Mouse (Mus musculus): ENCODE measurements around the gene Dppa3. TPM values are rescaled to one million over a fixed set of nuclear protein-coding genes. Genes with fewer than 3 reads are reported as not detected.
"Not testable (repeated sequence)": the region's sequence is repeated elsewhere in the genome, so short reads cannot be mapped to it uniquely, and the experiment has no call there.

The Dppa3 gene
- polyA plus RNA-seq, 1 experiment from 2014 or later, result not detected

DNA sequence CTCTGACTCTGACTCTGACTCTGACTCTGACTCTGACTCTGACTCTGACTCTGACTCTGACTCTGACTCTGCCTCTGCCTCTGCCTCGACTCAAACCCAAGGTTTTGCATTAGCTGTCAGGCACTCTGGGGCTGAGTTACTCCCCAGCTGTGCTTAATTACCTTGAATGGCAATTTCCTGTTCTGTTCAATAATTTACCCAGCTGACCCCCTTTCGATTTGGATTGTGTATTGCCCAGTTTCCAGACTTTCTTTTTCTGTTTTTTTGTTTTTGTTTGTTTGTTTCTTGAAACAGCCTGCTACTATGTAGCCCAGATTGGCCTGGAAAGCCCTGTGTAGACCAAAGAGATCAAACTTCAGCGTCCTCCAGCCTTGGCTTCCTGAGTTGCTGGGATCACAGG is 10.2 kb upstream of the Dppa3 start:
- H3K9me3 ChIP-seq, result no peaks in the 10 kb centered on the region
- H3K4me3 ChIP-seq, result no peak overlapping the region
- no peaks in the 10 kb centered on the region for H3K4me1 ChIP-seq
- WGBS, result 67% methylated on average over 3 of the region's 3 CpGs
- no peak overlapping the region for H3K27ac ChIP-seq
- H3K4me2 ChIP-seq, result no peak overlapping the region
- H3K27me3 ChIP-seq, result no peaks in the 10 kb centered on the region
- no peak for ATAC-seq (ENCODE audit: borderline replicate concordance, extremely low read depth, low FRiP score, low TSS enrichment)
- H3K36me3 ChIP-seq, result no peaks in the 10 kb centered on the region
- no peak overlapping the region for H3K9ac ChIP-seq

DNA sequence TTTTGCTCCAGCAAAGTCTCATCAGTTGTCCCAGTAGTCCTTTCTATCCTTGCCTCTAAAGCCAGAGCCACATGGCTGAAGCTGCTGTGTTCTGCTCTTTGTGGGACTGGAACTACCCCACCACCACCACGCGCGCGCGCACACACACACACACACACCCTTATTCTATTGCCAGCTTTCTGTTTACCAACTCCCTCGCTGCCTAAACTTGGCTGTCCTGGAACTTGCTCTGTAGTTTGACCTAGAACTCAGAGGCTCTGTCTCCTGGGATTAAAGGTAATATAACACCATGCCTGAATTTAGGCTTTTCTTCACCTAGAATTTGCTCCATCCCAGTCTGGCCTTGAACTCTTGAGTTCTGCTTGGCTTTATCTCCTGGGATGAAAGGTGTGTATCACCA is 5.1 kb upstream of the Dppa3 start:
- Histone ChIP-seq H3K9me3 (no peaks in the 10 kb centered on the region), H3K4me3 (no peak overlapping the region), H3K27ac (no peak overlapping the region), H3K9ac (no peak overlapping the region), H3K4me2 (no peak overlapping the region), H3K36me3 (no peaks in the 10 kb centered on the region), H3K4me1 (no peaks in the 10 kb centered on the region), H3K27me3 (no peaks in the 10 kb centered on the region)
- WGBS, result 87% methylated on average over 6 of the region's 6 CpGs
- no peak for ATAC-seq (ENCODE audit: borderline replicate concordance, extremely low read depth, low FRiP score, low TSS enrichment)

GRCm38 (mm10) chr6:122624480-122624879 is 1.7 kb upstream of the Dppa3 start:
- ATAC-seq (ENCODE audit: borderline replicate concordance, extremely low read depth, low FRiP score, low TSS enrichment), result no peak

DNA sequence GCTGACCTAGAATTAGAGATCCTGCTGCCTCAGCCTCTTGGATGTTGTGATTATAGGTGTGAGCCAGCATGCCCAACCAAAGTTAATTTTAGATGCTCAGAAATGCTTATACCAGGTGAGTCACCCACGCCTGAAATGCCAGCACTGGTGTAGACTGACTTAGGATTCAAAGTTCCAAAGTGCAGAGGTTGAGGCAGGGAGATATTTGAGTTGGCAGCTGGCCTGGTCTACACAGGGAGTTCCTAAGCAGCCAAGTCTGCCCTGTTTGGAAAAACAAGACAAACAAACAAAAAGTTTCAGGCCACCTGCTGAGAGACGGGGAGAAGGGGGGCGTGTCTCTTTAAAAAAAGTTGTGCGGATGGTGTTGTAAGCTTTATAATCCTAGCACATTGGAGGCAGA is 1.1 kb upstream of the Dppa3 start:
- H3K27me3 ChIP-seq, result peaks cover 6% of the 10 kb centered on the region; the same call in 1 of the 2 replicates
- H3K9me3 ChIP-seq, result no peaks in the 10 kb centered on the region
- H3K4me3 ChIP-seq, result no peak overlapping the region
- H3K36me3 ChIP-seq, result no peaks in the 10 kb centered on the region
- H3K4me2 ChIP-seq, result no peak overlapping the region
- no peak overlapping the region for H3K9ac ChIP-seq
- H3K4me1 ChIP-seq, result no peaks in the 10 kb centered on the region
- no peak overlapping the region for H3K27ac ChIP-seq
- no peak for ATAC-seq (ENCODE audit: borderline replicate concordance, extremely low read depth, low FRiP score, low TSS enrichment)
- WGBS, result 66% methylated on average over 4 of the region's 4 CpGs

More at GRCm38 (mm10) chr6:122624480-122624879, 1.7 kb upstream of the Dppa3 start:
- H3K4me3 ChIP-seq, result no peak overlapping the region
- H3K27ac ChIP-seq, result no peak overlapping the region
- no peaks in the 10 kb centered on the region for H3K4me1 ChIP-seq
- H3K9me3 ChIP-seq, result no peaks in the 10 kb centered on the region
- 50% methylated on average over 5 of the region's 5 CpGs for WGBS
- no peak overlapping the region for H3K9ac ChIP-seq
- no peaks in the 10 kb centered on the region for H3K36me3 ChIP-seq
- H3K4me2 ChIP-seq, result no peak overlapping the region
- H3K27me3 ChIP-seq, result peaks cover 6% of the 10 kb centered on the region; the same call in 1 of the 2 replicates

DNA sequence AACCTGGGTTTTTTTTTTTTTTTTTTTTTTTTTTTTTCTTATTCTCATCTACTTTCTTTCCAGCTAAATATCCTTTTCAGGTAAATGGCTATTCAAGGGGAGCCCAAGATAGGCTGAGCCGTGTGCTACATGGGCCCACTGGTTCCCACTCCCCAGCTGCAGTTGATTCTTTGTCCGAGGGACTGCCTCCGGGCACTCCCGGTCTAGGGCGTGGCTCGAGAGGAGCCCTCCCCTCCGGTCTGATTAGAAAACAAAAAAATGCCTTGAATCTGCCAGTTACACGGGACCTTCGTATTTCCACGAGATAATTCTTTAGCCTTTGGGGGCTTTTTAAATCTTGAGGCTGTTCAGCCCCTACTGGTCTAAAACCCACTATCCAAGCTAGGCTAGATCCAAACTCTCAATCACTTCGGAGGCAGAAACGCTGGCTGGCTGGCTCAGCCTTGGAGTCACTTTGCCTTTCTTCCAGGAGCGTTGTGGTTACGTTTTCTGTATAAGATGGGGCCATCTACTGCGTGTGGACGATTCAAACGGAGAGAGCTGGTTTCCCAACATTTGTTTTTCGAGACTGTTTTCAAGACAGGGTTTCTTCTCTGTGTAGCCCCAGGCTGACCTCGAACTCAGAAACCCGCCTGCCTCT is 1.4 kb downstream of the Dppa3 start:
- H3K27ac ChIP-seq, result no peak overlapping the region
- H3K9ac ChIP-seq, result no peak overlapping the region
- no peaks in the 10 kb centered on the region for H3K9me3 ChIP-seq
- H3K36me3 ChIP-seq, result no peaks in the 10 kb centered on the region
- ATAC-seq (ENCODE audit: borderline replicate concordance, extremely low read depth, low FRiP score, low TSS enrichment), result no peak
- H3K4me2 ChIP-seq, result peak overlapping the region; percentile 49
- no peaks in the 10 kb centered on the region for H3K4me1 ChIP-seq
- peak overlapping the region; percentile 21 for H3K4me3 ChIP-seq
- 22% methylated on average over 20 of the region's 20 CpGs for WGBS
- H3K27me3 ChIP-seq, result peaks cover 6% of the 10 kb centered on the region; the same call in 1 of the 2 replicates

GRCm38 (mm10) chr6:122633411-122633810 is 7.2 kb downstream of the Dppa3 start:
- Histone ChIP-seq H3K36me3 (no peaks in the 10 kb centered on the region), H3K4me1 (no peaks in the 10 kb centered on the region), H3K27me3 (no peaks in the 10 kb centered on the region; the same call in 1 of the 2 replicates), H3K9me3 (no peaks in the 10 kb centered on the region), H3K9ac (no peak overlapping the region), H3K4me2 (no peak overlapping the region), H3K4me3 (no peak overlapping the region), H3K27ac (no peak overlapping the region)
- ATAC-seq (ENCODE audit: borderline replicate concordance, extremely low read depth, low FRiP score, low TSS enrichment), result no peak
- 40% methylated on average over 9 of the region's 9 CpGs for WGBS

GRCm38 (mm10) chr6:122635315-122635714 is 9.1 kb downstream of the Dppa3 start:
- Histone ChIP-seq H3K27me3 (no peaks in the 10 kb centered on the region), H3K4me3 (no peak overlapping the region)

GRCm38 (mm10) chr6:122636666-122637065 is 10.5 kb downstream of the Dppa3 start:
- Histone ChIP-seq H3K27me3 (no peaks in the 10 kb centered on the region), H3K4me3 (no peak overlapping the region), H3K9ac (no peak overlapping the region), H3K36me3 (no peaks in the 10 kb centered on the region), H3K27ac (no peak overlapping the region), H3K4me1 (no peaks in the 10 kb centered on the region), H3K4me2 (no peak overlapping the region), H3K9me3 (no peaks in the 10 kb centered on the region)
- no peak for ATAC-seq (ENCODE audit: borderline replicate concordance, extremely low read depth, low FRiP score, low TSS enrichment)
- 70% methylated on average over 3 of the region's 3 CpGs for WGBS

More at GRCm38 (mm10) chr6:122635315-122635714, 9.1 kb downstream of the Dppa3 start:
- Histone ChIP-seq H3K9me3 (no peaks in the 10 kb centered on the region), H3K27ac (no peak overlapping the region), H3K4me1 (no peaks in the 10 kb centered on the region), H3K4me2 (no peak overlapping the region), H3K36me3 (no peaks in the 10 kb centered on the region), H3K9ac (no peak overlapping the region)
- 79% methylated on average over 7 of the region's 7 CpGs for WGBS
- ATAC-seq (ENCODE audit: borderline replicate concordance, extremely low read depth, low FRiP score, low TSS enrichment), result no peak

GRCm38 (mm10) chr6:122637566-122637965 is 11.4 kb downstream of the Dppa3 start:
- H3K4me3 ChIP-seq; H3K27me3 ChIP-seq; H3K9me3 ChIP-seq; H3K36me3 ChIP-seq; H3K4me1 ChIP-seq; ATAC-seq (ENCODE audit: borderline replicate concordance, extremely low read depth, low FRiP score, low TSS enrichment); H3K4me2 ChIP-seq; H3K9ac ChIP-seq; H3K27ac ChIP-seq: not testable (repeated sequence)
- 68% methylated on average over 4 of the region's 4 CpGs for WGBS

GRCm38 (mm10) chr6:122644196-122644595 is 18.0 kb downstream of the Dppa3 start:
- H3K4me2 ChIP-seq; ATAC-seq (ENCODE audit: borderline replicate concordance, extremely low read depth, low FRiP score, low TSS enrichment): not testable (repeated sequence)
- 93% methylated on average over 21 of the region's 21 CpGs for WGBS

DNA sequence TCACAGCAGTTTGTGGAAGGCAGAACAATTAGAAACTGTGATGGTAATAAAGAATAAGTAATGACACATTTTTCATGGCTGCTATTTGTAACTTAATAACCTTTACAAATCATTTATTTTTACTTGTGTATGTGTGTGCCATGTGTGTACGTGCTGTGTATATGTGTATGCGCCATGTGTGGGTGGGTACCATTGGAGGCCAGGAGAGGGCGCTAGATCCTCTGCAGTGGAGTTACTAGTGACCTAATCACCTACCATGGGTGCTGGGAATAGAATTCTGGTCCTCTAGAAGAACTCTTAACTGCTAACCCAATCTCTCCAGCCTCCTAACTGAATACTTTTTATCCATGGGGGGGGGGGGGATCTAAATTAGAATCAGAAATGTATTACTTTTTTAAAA is 23.7 kb downstream of the Dppa3 start:
- Histone ChIP-seq H3K4me3 (no peak overlapping the region), H3K27me3 (no peaks in the 10 kb centered on the region), H3K36me3 (no peaks in the 10 kb centered on the region), H3K4me1 (no peaks in the 10 kb centered on the region), H3K9me3 (no peaks in the 10 kb centered on the region), H3K27ac (no peak overlapping the region), H3K4me2 (no peak overlapping the region), H3K9ac (no peak overlapping the region)
- ATAC-seq (ENCODE audit: borderline replicate concordance, extremely low read depth, low FRiP score, low TSS enrichment), result no peak
- 74% methylated on average over 3 of the region's 3 CpGs for WGBS

More at GRCm38 (mm10) chr6:122644196-122644595, 18.0 kb downstream of the Dppa3 start:
- not testable (repeated sequence) for H3K4me3 ChIP-seq, H3K36me3 ChIP-seq, H3K4me1 ChIP-seq, H3K9me3 ChIP-seq, H3K27ac ChIP-seq, H3K27me3 ChIP-seq, H3K9ac ChIP-seq

GRCm38 (mm10) chr6:122650398-122650980 is 24.3 kb downstream of the Dppa3 start:
- Histone ChIP-seq H3K4me2 (no peak overlapping the region), H3K27ac (no peak overlapping the region), H3K9me3 (no peaks in the 10 kb centered on the region), H3K4me3 (no peak overlapping the region), H3K9ac (no peak overlapping the region), H3K4me1 (no peaks in the 10 kb centered on the region), H3K27me3 (no peaks in the 10 kb centered on the region), H3K36me3 (no peaks in the 10 kb centered on the region)
- 48% methylated on average over 5 of the region's 5 CpGs for WGBS
- no peak for ATAC-seq (ENCODE audit: borderline replicate concordance, extremely low read depth, low FRiP score, low TSS enrichment)

Measured in lung, embryonic 15.5 days (tissue).